Mouse (Mus musculus) C2C12 (cell line): ENCODE results near the gene Ston2.

Experiments
- CEBPB ChIP-seq: IDR thresholded peaks from one replicate; pipeline ENCODE4 v1.6.1; 2011; ENCODE audit warnings: low read depth, mild to moderate bottlenecking, control low read depth, moderate library complexity
- CTCF ChIP-seq: IDR thresholded peaks from one replicate; pipeline ENCODE4 v1.5.1; 2011; ENCODE audit not compliant: control insufficient read depth, insufficient read depth, insufficient read length
- FOSL1 ChIP-seq: IDR thresholded peaks from one replicate; pipeline ENCODE4 v1.8.0; 2011; ENCODE audit warnings: mild to moderate bottlenecking, low read length; ENCODE audit not compliant: poor library complexity, insufficient read depth, severe bottlenecking
- MAX ChIP-seq: IDR thresholded peaks from one replicate; pipeline ENCODE4 v1.6.1; 2011; ENCODE audit warnings: mild to moderate bottlenecking, control low read depth
- MYOG ChIP-seq: IDR thresholded peaks from one replicate; pipeline ENCODE4 v1.6.1; 2011; ENCODE audit not compliant: control insufficient read depth, insufficient read length; ENCODE audit errors: extremely low read depth
- USF1 ChIP-seq: IDR thresholded peaks from one replicate; pipeline ENCODE4 v1.6.1; 2011; ENCODE audit warnings: low read depth, mild to moderate bottlenecking, control low read depth, moderate library complexity

DNA sequence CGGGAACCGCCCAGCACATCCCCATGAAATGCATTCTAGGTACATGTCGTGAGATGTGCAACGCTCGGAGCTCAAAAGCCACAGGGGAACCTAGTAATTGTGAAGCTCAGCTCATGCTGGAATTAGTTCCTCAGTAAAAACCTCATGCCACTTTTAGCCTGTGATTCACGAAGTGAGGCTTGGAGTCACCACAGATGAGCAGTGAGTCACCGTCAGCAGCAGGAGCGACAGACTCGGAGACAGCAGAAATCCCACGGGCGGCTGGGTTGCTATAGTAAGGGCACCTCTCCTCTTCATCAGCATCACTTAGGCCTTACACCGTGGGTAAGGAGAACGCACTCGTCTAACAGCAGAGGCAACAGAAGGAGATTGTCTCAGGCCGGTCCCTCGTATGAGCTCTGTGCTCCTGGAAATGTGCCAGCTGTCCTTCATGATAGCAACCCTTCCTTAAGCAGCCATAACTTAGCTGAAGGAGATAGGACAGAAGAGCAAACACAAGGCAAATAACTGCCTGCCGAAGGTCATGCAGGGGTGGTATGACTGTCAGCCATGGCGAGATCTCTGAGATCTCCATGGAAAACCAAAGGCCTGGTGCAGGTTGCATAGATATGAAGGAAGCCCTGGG lies 39.8 kb downstream of the Ston2 start:
- TF ChIP-seq CTCF: no peak
- peak; percentile 84 for TF ChIP-seq MAX
- no peak for TF ChIP-seq USF1
- TF ChIP-seq CEBPB: no peak
- no peak for TF ChIP-seq MYOG
- TF ChIP-seq FOSL1: peak; percentile 90
